8 mouse cellular contexts compared by ENCODE assay signal in the genomic region with DNA sequence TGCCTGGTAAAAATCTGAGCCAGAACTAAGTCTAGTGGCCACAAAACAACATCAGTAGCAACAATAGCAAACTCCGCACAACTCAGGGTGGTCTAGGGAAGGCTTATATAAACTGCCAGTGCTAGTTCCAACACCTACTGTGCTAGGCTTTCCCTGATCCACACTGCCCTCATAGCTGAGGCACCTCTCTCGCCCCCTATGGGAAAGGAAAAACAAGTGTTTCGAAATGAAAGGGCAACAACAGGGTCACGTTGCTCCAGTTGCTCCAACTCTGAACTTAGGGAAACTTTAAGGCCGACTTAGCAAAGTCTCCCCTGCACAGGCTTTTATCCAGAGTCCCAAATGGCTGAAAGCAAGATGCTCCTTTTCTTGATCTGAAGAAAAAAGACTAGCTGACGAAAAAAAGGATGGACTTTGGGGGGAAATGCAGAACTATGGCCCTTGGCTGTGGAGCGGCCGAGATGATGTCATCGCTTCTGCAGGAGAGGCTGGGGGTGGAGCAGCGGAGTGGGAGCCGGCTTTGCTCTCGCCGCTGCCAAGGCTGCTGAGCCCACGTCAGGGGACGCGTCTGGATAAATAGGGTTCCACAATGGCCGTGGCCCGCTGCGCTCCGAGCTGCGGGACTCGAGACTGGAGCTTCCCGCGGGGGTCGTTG. TPM values are rescaled to one million over a fixed set of nuclear protein-coding genes. Genes with fewer than 3 reads are reported as not detected.
DNase-seq lines count a peak whose midpoint lies in the region; ATAC-seq and TF ChIP-seq lines count a peak whose summit lies in the region.

A gene (plus strand): TSS at position 532 of the 655 bp plus-strand sequence.

- TF ChIP-seq CTCF in left cerebral cortex, adult 2 months (IDR thresholded peaks at IDR 0.05), result peak; percentile 32

- peak within 1 kb of the TSS; percentile 49 for H3K4me3 ChIP-seq in left cerebral cortex, adult 2 months
- H3K4me3 ChIP-seq in intestine, embryonic 15.5 days (replicated peaks), result peak within 1 kb of the TSS; percentile 45
- H3K4me3 ChIP-seq in liver, embryonic 16.5 days (ENCODE audit: low read depth, low read length), result peak within 1 kb of the TSS; percentile 57
- peak within 1 kb of the TSS; percentile 44 for H3K4me3 ChIP-seq in neural tube, embryonic 12.5 days

- intact Hi-C loops in left cerebral cortex, adult 2 months (cut with DNase I), result no loop called here
- intact Hi-C loops in left cerebral cortex, postnatal 36 days (cut with DNase I), result no loop called here

- 0 out of 2 replicates have a peak, but pooled peaks cover 8% of the 10 kb centered on the region for H3K4me1 ChIP-seq in intestine, embryonic 15.5 days (replicated peaks)
- peaks cover 14% of the 10 kb centered on the region for H3K4me1 ChIP-seq in liver, embryonic 16.5 days (ENCODE audit: control insufficient read depth, low read depth, low read length)
- peaks cover 7% of the 10 kb centered on the region for H3K4me1 ChIP-seq in neural tube, embryonic 12.5 days

- DNase-seq in left cerebral cortex, adult 2 months (ENCODE audit: extremely low spot score in 1 of 2, low spot score in 2 of 2), result peak; percentile 39 to 60
- DNase-seq in left cerebral cortex, postnatal 36 days (ENCODE audit: low spot score in 2 of 2), result no peak
- peak; percentile 77 for DNase-seq in embryo, embryonic 10 days (ENCODE audit: low spot score)
- peak; percentile 10 to 28 for DNase-seq in urinary bladder, postnatal 36 days (ENCODE audit: low spot score in 2 of 2)

- H3K4me2 ChIP-seq in intestine, embryonic 15.5 days (replicated peaks), result peak within 1 kb of the TSS; percentile 91
- peak within 1 kb of the TSS; percentile 83 for H3K4me2 ChIP-seq in liver, embryonic 16.5 days (ENCODE audit: low read depth, low read length)
- peak within 1 kb of the TSS; percentile 87 for H3K4me2 ChIP-seq in neural tube, embryonic 12.5 days (replicated peaks)

- 4% methylated on average over 25 of the region's 25 CpGs for WGBS in intestine, embryonic 15.5 days
- WGBS in liver, embryonic 16.5 days (ENCODE audit: insufficient replicate concordance), result 4% methylated on average over 25 of the region's 25 CpGs
- 3% methylated on average over 25 of the region's 25 CpGs for WGBS in neural tube, embryonic 12.5 days

- H3K27ac ChIP-seq in left cerebral cortex, adult 2 months, result peak within 1 kb of the TSS; percentile 50; the same call in 1 of the 2 replicates
- H3K27ac ChIP-seq in intestine, embryonic 15.5 days, result no peak within 1 kb of the TSS
- no peak within 1 kb of the TSS for H3K27ac ChIP-seq in liver, embryonic 16.5 days (ENCODE audit: low read length)
- H3K27ac ChIP-seq in neural tube, embryonic 12.5 days, result no peak within 1 kb of the TSS

- no peaks in the 10 kb centered on the region for H3K36me3 ChIP-seq in intestine, embryonic 15.5 days
- H3K36me3 ChIP-seq in liver, embryonic 16.5 days (ENCODE audit: control insufficient read depth, insufficient read depth), result no peaks in the 10 kb centered on the region
- no peaks in the 10 kb centered on the region for H3K36me3 ChIP-seq in neural tube, embryonic 12.5 days

- peaks cover 9% of the 10 kb centered on the region for H3K27me3 ChIP-seq in intestine, embryonic 15.5 days (replicated peaks)
- peaks cover 16% of the 10 kb centered on the region for H3K27me3 ChIP-seq in liver, embryonic 16.5 days (ENCODE audit: control insufficient read depth, insufficient read depth, low read depth, low read length)
- peaks cover 11% of the 10 kb centered on the region for H3K27me3 ChIP-seq in neural tube, embryonic 12.5 days (replicated peaks)

- peak within 1 kb of the TSS; percentile 35; the same call in 1 of the 2 replicates for H3K9ac ChIP-seq in intestine, embryonic 15.5 days
- H3K9ac ChIP-seq in liver, embryonic 16.5 days (ENCODE audit: low read depth, low read length), result peak within 1 kb of the TSS; percentile 42; the same call in 1 of the 2 replicates
- peak within 1 kb of the TSS; percentile 55 for H3K9ac ChIP-seq in neural tube, embryonic 12.5 days

- no peaks in the 10 kb centered on the region for H3K9me3 ChIP-seq in intestine, embryonic 15.5 days
- H3K9me3 ChIP-seq in liver, embryonic 16.5 days (replicated peaks; ENCODE audit: control insufficient read depth, low read length), result no peaks in the 10 kb centered on the region
- no peaks in the 10 kb centered on the region for H3K9me3 ChIP-seq in neural tube, embryonic 12.5 days

- peak; percentile 81 for ATAC-seq in granulocyte monocyte progenitor cell, adult 5-6 weeks (replicated peaks; ENCODE audit: poor library complexity, severe bottlenecking)
- ATAC-seq in intestine, embryonic 15.5 days, result peak; percentile 76
- peak; percentile 55 for ATAC-seq in liver, embryonic 16.5 days (ENCODE audit: low read depth)
- ATAC-seq in neural tube, embryonic 12.5 days (ENCODE audit: low FRiP score, low read depth), result peak; percentile 59

RNA-seq across cellular contexts. Expression of the gene that starts here (rescaled TPM):
- 1 to 10 TPM; 2.4 to 2.7 TPM for total RNA-seq in left cerebral cortex, adult 2 months (2021)
- 1 to 10 TPM; 2.2 to 2.4 TPM for total RNA-seq in left cerebral cortex, postnatal 36 days (2021)
- not detected in 2 replicates for total RNA-seq in granulocyte monocyte progenitor cell, adult 5-6 weeks (2014; fragmentation: Nextera tagmentation)
- not detected in 2 replicates for total RNA-seq in granulocyte monocyte progenitor cell, adult 5-6 weeks (2017)
- 0.47 and 1.8 TPM in 2 replicates for polyA plus RNA-seq in intestine, embryonic 15.5 days (2015; fragmentation: Nextera tagmentation; extraction: Ambion mirVana)
- polyA plus RNA-seq in liver, embryonic 16.5 days (2015; fragmentation: Nextera tagmentation; extraction: Ambion mirVana), result 0.22 and 0.40 TPM in 2 replicates
- polyA plus RNA-seq in neural tube, embryonic 12.5 days (2016; fragmentation: Nextera tagmentation; extraction: Ambion mirVana), result 1.8 and 2.3 TPM in 2 replicates

Comparison
In these comparisons a context has a peak if more than half of its experiments do, and no peak if none do; other contexts are left out.
1. DNase-seq: peak in left cerebral cortex, adult 2 months (2 of 2), embryo, embryonic 10 days (single experiment) and urinary bladder, postnatal 36 days (2 of 2); none in left cerebral cortex, postnatal 36 days (0 of 2).
2. Peak in ATAC-seq in granulocyte monocyte progenitor cell, adult 5-6 weeks; RNA of the gene not detected or under 1 TPM.
3. Peak in ATAC-seq, H3K4me3 ChIP-seq, H3K9ac ChIP-seq and H3K4me2 ChIP-seq in liver, embryonic 16.5 days; RNA of the gene not detected or under 1 TPM.
4. Peak in every context shown above with its lines, with median percentiles within 50 percentile points of each other: H3K4me3 ChIP-seq, ATAC-seq, H3K4me2 ChIP-seq and H3K9ac ChIP-seq.